Mouse (Mus musculus) MEL (cell line): Measurements from ENCODE around the gene Klrb1f.

ENCODE experiments used
- CHD2 ChIP-seq: IDR thresholded peaks from 2 replicates; pipeline ENCODE4 v1.6.1; 2011; ENCODE audit warnings: low read length, improper control_type of control experiment
- CTCF ChIP-seq, 3 experiments: IDR thresholded peaks in 2 of 3; conservative IDR thresholded peaks in 1 of 3; 2 replicates each; pipeline ENCODE4 v1.5.1; 2011 to 2012; ENCODE audit warnings: low read length in 3 of 3, low read depth in 2 of 3, mild to moderate bottlenecking in 2 of 3, improper control_type of control experiment in 1 of 3, inconsistent platforms in 1 of 3, mixed read lengths in 1 of 3, moderate library complexity in 1 of 3; ENCODE audit not compliant: control insufficient read depth in 1 of 3, insufficient read depth in 1 of 3, poor library complexity in 1 of 3, severe bottlenecking in 1 of 3
- MAFK ChIP-seq: IDR thresholded peaks from 2 replicates; pipeline ENCODE4 v1.6.1; 2011; ENCODE audit warnings: low read depth, mild to moderate bottlenecking, low read length, improper control_type of control experiment, borderline replicate concordance
- NELFE ChIP-seq: IDR thresholded peaks from 2 replicates; pipeline ENCODE4 v1.6.1; 2011; ENCODE audit warnings: low read depth, low read length, improper control_type of control experiment
- POLR2A ChIP-seq, 2 experiments: IDR thresholded peaks; 2 replicates each; pipeline ENCODE4 v1.6.1; 2011 to 2012; ENCODE audit warnings: low read length in 2 of 2, mild to moderate bottlenecking in 2 of 2, control low read depth in 1 of 2, improper control_type of control experiment in 1 of 2, low read depth in 1 of 2, moderate library complexity in 1 of 2; ENCODE audit not compliant: control insufficient read depth in 1 of 2, insufficient read depth in 1 of 2, poor library complexity in 1 of 2
- TCF12 ChIP-seq: IDR thresholded peaks from 2 replicates; pipeline ENCODE4 v1.6.1; 2014; ENCODE audit warnings: low read depth, mild to moderate bottlenecking, inconsistent platforms, low read length, improper control_type of control experiment, moderate library complexity
- USF1 ChIP-seq: IDR thresholded peaks from 2 replicates; pipeline ENCODE4 v1.6.1; 2014; ENCODE audit warnings: low read depth, mild to moderate bottlenecking, inconsistent platforms, low read length, improper control_type of control experiment, moderate library complexity
- ZC3H11A ChIP-seq: IDR thresholded peaks from 2 replicates; pipeline ENCODE4 v1.6.1; 2012; ENCODE audit warnings: low read depth, mild to moderate bottlenecking, inconsistent platforms, low read length, improper control_type of control experiment
- ZKSCAN1 ChIP-seq: IDR thresholded peaks from 2 replicates; pipeline ENCODE4 v1.6.1; 2012; ENCODE audit warnings: low read depth, mild to moderate bottlenecking, inconsistent platforms, low read length, improper control_type of control experiment, moderate library complexity
- ZMIZ1 ChIP-seq: IDR thresholded peaks from 2 replicates; pipeline ENCODE4 v1.6.1; 2012; ENCODE audit warnings: low read depth, mild to moderate bottlenecking, inconsistent platforms, low read length, improper control_type of control experiment, moderate library complexity

- TF ChIP-seq CTCF (IDR thresholded peaks at IDR 0.05 in 2 of 3, conservative IDR thresholded peaks at IDR 0.05 in 1 of 3; ENCODE audit: control insufficient read depth in 1 of 3, insufficient read depth in 1 of 3, low read depth in 2 of 3, low read length in 3 of 3, poor library complexity in 1 of 3, severe bottlenecking in 1 of 3) (no peak), ZMIZ1 (no peak), USF1 (no peak), CHD2 (no peak), POLR2A (IDR thresholded peaks at IDR 0.05; ENCODE audit: control insufficient read depth in 1 of 2, insufficient read depth in 1 of 2, low read depth in 1 of 2, low read length in 2 of 2, poor library complexity in 1 of 2) (no peak), NELFE (no peak), TCF12 (no peak), ZKSCAN1 (no peak), MAFK (no peak), ZC3H11A (no peak)
These were observed 49.5 kb upstream of the Klrb1f start for GRCm38 (mm10) chr6:128996054-128996767.
